Mouse (Mus musculus) heart, postnatal 4 days (tissue): Measurements from ENCODE around the gene G6pc. TPM values are rescaled to one million over a fixed set of nuclear protein-coding genes. Genes with fewer than 3 reads are reported as not detected.

ENCODE experiments used
- microRNA-seq, 2 experiments: library from miRNA; unstranded; fragments of <30 nt; microRNA quantifications; one replicate each; pipeline ENCODE4 v1.2.0; 2021 to 2022
- total RNA-seq, 2 experiments: library from RNA; stranded (reverse); gene quantifications; 2 replicates each; pipeline ENCODE4 v1.2.3; 2021

The G6pc gene
- total RNA-seq, 2 experiments from 2014 or later = not detected

Small RNAs within 50 kb of the gene (microRNA-seq; reads per million reads assigned to microRNA genes)
- gene Gm25593 (0 reads per million in 2 experiments), gene Mir6929 (4.7 to 5.2 reads per million in 2 experiments)

Other genes starting within 250 kb of the G6pc start
- gene Retreg3, start 247.7 kb upstream of the G6pc start, total RNA-seq = 10 to 100 TPM; 32.1 to 32.3 TPM
- gene Tubg1, start 247.6 kb upstream of the G6pc start, total RNA-seq = 10 to 100 TPM; 53.5 to 53.7 TPM
- 1 to 10 TPM; 6.6 to 7.0 TPM for gene Tubg2, start 211.7 kb upstream of the G6pc start, total RNA-seq
- gene Cntnap1, start 197.0 kb upstream of the G6pc start, total RNA-seq = 1 to 10 TPM; 1.5 to 1.6 TPM
- gene Plekhh3, start 196.2 kb upstream of the G6pc start, total RNA-seq = 10 to 100 TPM; 23.1 to 27.3 TPM
- gene Ccr10, start 192.1 kb upstream of the G6pc start, total RNA-seq = not detected
- gene Ezh1, start 141.1 kb upstream of the G6pc start, total RNA-seq = 10 to 100 TPM; 14.7 to 15.0 TPM
- 100 to 1,000 TPM; 122 to 134 TPM for gene Ramp2, start 121.5 kb upstream of the G6pc start, total RNA-seq
- 10 to 100 TPM; 87.6 to 88.7 TPM for gene Vps25, start 113.9 kb upstream of the G6pc start, total RNA-seq
- gene Wnk4, start 107.0 kb upstream of the G6pc start, total RNA-seq = 1 to 10 TPM; 4.5 to 7.2 TPM
- gene Cntd1, start 88.5 kb upstream of the G6pc start, total RNA-seq = under 1 TPM; 0.41 to 0.47 TPM
- gene Coa3, start 88.4 kb upstream of the G6pc start, total RNA-seq = 10 to 100 TPM; 86.3 to 90.1 TPM
- gene Becn1, start 65.3 kb upstream of the G6pc start, total RNA-seq = 100 to 1,000 TPM; 103 to 106 TPM
- gene Psme3, start 51.3 kb upstream of the G6pc start, total RNA-seq = 100 to 1,000 TPM in 1 of 2 experiments, 10 to 100 TPM in 1; 88.7 to 103 TPM
- 1 to 10 TPM; 2.9 to 3.2 TPM for gene Aoc2, start 42.5 kb upstream of the G6pc start, total RNA-seq
- 10 to 100 TPM; 29.5 to 31.3 TPM for gene Aoc3, start 37.0 kb upstream of the G6pc start, total RNA-seq
- gene Aarsd1, start 50.1 kb downstream of the G6pc start, total RNA-seq = 10 to 100 TPM; 25.0 to 27.1 TPM
- 1 to 10 TPM; 3.0 to 8.8 TPM for gene Gm27029, start 57.2 kb downstream of the G6pc start, total RNA-seq
- gene Rundc1, start 57.5 kb downstream of the G6pc start, total RNA-seq = 10 to 100 TPM in 1 of 2 experiments, 1 to 10 TPM in 1; 9.0 to 12.4 TPM
- 10 to 100 TPM; 50.6 to 52.8 TPM for gene Ptges3l, start 57.8 kb downstream of the G6pc start, total RNA-seq
- gene Rpl27, start 74.7 kb downstream of the G6pc start, total RNA-seq = 10 to 100 TPM; 69.0 to 72.5 TPM
- 10 to 100 TPM; 12.0 to 13.1 TPM for gene Ifi35, start 80.8 kb downstream of the G6pc start, total RNA-seq
- 10 to 100 TPM; 11.5 to 11.7 TPM for gene Rnd2, start 97.4 kb downstream of the G6pc start, total RNA-seq
- 10 to 100 TPM; 59.5 to 60.4 TPM for gene Vat1, start 98.7 kb downstream of the G6pc start, total RNA-seq
- gene Brca1, start 184.4 kb downstream of the G6pc start, total RNA-seq = 10 to 100 TPM; 10.6 to 10.9 TPM
- gene Nbr1, start 184.6 kb downstream of the G6pc start, total RNA-seq = 100 to 1,000 TPM; 116 to 120 TPM
- gene Tmem106a, start 214.7 kb downstream of the G6pc start, total RNA-seq = 1 to 10 TPM; 7.9 TPM
- gene Gm11634, start 231.7 kb downstream of the G6pc start, total RNA-seq = not detected